Mouse (Mus musculus) midbrain, embryonic 11.5 days (tissue): Measurements from ENCODE around the gene Cubn. TPM values are rescaled to one million over a fixed set of nuclear protein-coding genes. Genes with fewer than 3 reads are reported as not detected.

Source experiments
- ATAC-seq: fragments of 200-750 bp; cut with Nextera tagmentation; 2 replicates; pipeline ENCODE4 v1.8.0; 2017; ENCODE audit warnings: moderate TSS enrichment, moderate library complexity; ENCODE audit not compliant: low FRiP score
- DNase-seq: peaks from one replicate; pipeline ENCODE4 v3.0.0; 2015; ENCODE audit warnings: low spot score; ENCODE audit errors: missing footprints
- H3K27ac ChIP-seq: fragments of 300-500 bp; sonication (generic); 2 replicates; pipeline ENCODE4 v1.5.1; 2014; ENCODE audit warnings: low read depth, low read length
- H3K27me3 ChIP-seq: fragments of 300-500 bp; sonication (generic); 2 replicates; pipeline ENCODE4 v1.6.1; 2014; ENCODE audit warnings: mild to moderate bottlenecking, low read length, moderate library complexity, mixed read lengths; ENCODE audit not compliant: control insufficient read depth, insufficient read depth
- H3K36me3 ChIP-seq: fragments of 300-500 bp; sonication (generic); 2 replicates; pipeline ENCODE4 v1.6.1; 2014; ENCODE audit warnings: mild to moderate bottlenecking, low read length, moderate library complexity, mixed read lengths; ENCODE audit not compliant: control insufficient read depth, insufficient read depth
- H3K4me1 ChIP-seq: fragments of 300-500 bp; sonication (generic); 2 replicates; pipeline ENCODE4 v1.6.1; 2014; ENCODE audit warnings: low read length; ENCODE audit not compliant: control insufficient read depth, insufficient read depth
- H3K4me2 ChIP-seq: fragments of 300-500 bp; sonication (generic); 2 replicates; pipeline ENCODE4 v1.6.1; 2014; ENCODE audit warnings: mild to moderate bottlenecking, moderate library complexity
- H3K4me3 ChIP-seq: fragments of 300-500 bp; sonication (generic); 2 replicates; pipeline ENCODE4 v1.5.1; 2014; ENCODE audit warnings: low read depth, low read length
- H3K9ac ChIP-seq: fragments of 300-500 bp; sonication (generic); 2 replicates; pipeline ENCODE4 v1.6.1; 2014; ENCODE audit warnings: low read length
- H3K9me3 ChIP-seq: fragments of 300-500 bp; sonication (generic); 2 replicates; pipeline ENCODE4 v1.6.1; 2016; ENCODE audit warnings: low read length; ENCODE audit not compliant: control insufficient read depth
- WGBS: fragments of 180-500 bp; shearing (Covaris S2); extraction: QIAGEN DNeasy Blood & Tissue Kit; methylation state at CpG from one replicate; pipeline ENCODE4 v1.1.7; 2014; 5-methylcytosine and 5-hydroxymethylcytosine counted together
- polyA plus RNA-seq: library from polyadenylated mRNA; unstranded; fragments of >200 nt; fragmentation: Nextera tagmentation; extraction: Ambion mirVana; gene quantifications from 2 replicates; pipeline ENCODE4 v1.2.1, GENCODE M21; 2014

The Cubn gene
- polyA plus RNA-seq, 1 experiment from 2014 or later, result 0.78 TPM

DNA sequence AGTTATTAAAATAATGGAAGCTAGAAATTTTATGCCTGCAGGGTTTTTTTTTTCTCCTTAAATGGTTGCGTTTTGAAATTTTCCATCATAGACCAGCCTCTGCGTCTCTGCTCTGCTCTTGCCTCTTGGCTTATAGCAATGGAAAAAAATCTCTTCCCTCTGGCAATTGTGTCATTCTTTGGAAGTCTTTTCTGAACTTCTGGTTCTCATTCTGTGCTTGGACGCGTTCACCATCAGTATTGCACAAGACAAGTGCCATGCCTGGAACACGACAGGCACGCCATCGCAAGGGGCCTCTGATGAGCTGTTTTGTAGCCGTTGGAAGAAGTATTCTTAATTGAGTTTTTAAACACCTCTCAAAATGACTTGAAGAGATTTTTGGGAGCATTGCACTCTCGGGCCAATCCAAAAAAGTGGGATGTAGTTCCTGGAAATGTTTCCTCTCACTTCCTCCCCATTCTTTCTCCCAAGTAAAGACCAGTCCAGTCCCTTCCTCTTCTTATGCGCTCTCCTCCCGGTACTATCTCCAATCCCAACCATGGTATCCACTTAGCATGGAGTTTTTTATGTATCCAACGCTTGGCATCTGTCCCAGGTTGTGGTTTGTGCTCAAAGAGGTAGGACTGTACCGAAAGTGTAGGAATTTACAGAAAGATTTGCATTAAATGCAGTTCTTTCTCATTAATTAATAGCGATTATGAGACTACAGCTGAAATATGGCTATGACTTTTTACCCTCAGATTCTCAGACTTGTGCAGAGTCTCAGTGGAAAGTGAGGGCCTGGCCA is 69.4 kb downstream of the Cubn start:
- H3K27me3 ChIP-seq, result no peaks in the 10 kb centered on the region
- no peaks in the 10 kb centered on the region for H3K9me3 ChIP-seq
- H3K4me3 ChIP-seq, result no peak overlapping the region
- WGBS, result 93% methylated on average over 14 of the region's 14 CpGs
- no peaks in the 10 kb centered on the region for H3K36me3 ChIP-seq
- H3K27ac ChIP-seq, result no peak overlapping the region
- no peak overlapping the region for H3K9ac ChIP-seq
- no peak overlapping the region for H3K4me2 ChIP-seq
- ATAC-seq, result no peak
- DNase-seq, result no peak
- no peaks in the 10 kb centered on the region for H3K4me1 ChIP-seq

DNA sequence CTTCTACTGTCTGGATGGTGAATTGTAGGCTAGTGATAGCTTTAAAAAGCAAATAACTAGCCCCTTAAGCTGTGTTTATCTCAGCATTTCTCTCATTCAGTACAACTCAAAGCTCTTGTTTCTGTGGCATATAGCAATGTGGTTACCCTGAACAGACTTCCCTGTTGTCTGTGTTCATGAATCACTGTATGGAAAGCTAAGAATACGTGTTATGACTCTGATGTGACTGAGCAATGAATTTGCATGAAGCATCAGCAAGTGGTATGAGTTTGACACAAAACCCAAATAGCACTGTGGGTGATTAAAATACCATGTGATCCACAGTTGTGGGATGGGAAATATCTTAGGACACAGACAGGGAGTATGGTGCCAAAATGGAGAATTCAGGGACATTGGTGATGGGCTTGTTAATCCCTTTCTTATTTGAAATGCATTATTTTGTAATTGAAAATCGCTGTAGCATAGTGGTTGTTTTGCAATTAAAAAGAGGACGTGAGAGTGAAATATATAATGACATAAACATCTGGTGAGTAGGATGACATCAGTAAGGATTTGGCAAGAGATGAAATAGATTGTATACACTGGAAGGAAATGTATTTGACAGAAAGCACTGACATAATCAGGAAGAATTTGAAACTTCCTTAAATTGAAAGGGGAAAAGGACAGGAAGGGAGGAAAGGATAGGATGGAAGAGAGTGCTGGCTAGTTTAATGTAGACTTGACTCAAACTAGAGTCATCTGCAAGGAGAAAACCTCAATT is 74.7 kb downstream of the Cubn start:
- no peak overlapping the region for H3K4me2 ChIP-seq
- H3K9ac ChIP-seq, result no peak overlapping the region
- WGBS, result 80% methylated on average over 3 of the region's 3 CpGs
- no peaks in the 10 kb centered on the region for H3K36me3 ChIP-seq
- 0 out of 2 replicates have a peak, but pooled peaks cover 5% of the 10 kb centered on the region for H3K4me1 ChIP-seq
- no peaks in the 10 kb centered on the region for H3K27me3 ChIP-seq
- H3K4me3 ChIP-seq, result no peak overlapping the region
- DNase-seq (no peak), ATAC-seq (no peak)
- no peaks in the 10 kb centered on the region for H3K9me3 ChIP-seq
- H3K27ac ChIP-seq, result no peak overlapping the region

DNA sequence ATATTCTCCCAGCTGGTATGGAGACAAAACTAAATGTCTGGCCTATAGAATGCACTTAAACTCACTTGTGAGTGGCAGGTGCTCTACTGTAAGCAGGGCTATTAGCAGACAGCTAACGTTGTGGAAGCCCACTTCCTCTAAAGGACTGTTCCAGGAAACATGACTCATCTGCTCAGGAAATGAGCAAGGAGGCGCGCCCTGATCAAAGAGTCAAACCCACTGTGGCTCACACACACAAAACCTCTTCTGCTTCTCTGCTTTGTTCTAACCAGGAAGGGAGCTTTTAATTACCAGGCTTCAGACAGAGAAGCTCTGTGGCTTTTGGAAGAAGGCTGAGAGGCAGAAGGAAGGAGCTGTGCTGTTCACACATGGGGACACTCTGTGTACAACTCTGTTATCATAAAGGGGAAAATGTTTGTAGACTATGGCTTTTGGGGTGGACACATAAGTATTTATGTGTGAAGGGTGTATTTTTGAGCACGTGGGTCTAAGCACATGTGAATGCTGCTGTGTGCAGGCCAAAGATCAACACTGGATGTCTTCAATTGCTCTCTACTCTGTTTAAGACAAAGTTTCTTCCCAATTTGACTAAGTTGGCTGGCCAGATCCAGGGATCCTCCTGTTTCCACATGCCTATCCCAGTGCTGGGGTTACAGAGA is 78.0 kb downstream of the Cubn start:
- H3K27ac ChIP-seq, result no peak overlapping the region

DNA sequence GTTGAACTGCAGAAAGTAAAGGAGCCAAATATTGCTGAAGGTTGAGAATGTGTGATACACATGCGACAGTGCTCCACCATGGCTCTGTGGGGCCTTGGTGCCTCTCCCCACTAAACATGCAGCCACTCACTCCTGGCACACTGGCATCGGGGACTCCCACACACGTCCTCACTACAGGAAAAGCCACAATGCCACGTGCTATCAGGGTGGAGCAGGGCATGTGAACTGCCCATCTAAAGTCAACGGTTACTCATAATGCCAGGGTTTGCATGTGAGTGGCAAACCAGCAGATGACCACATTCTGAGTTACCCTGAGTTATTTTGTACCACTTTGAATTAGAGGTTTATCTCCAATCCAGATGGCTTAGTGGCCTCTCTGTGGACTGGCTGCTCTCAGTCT is 81.0 kb downstream of the Cubn start:
- ATAC-seq (no peak), DNase-seq (no peak)
- Histone ChIP-seq H3K4me1 (peaks cover 16% of the 10 kb centered on the region), H3K36me3 (no peaks in the 10 kb centered on the region), H3K4me3 (no peak overlapping the region), H3K27ac (no peak overlapping the region), H3K9ac (no peak overlapping the region), H3K27me3 (no peaks in the 10 kb centered on the region), H3K4me2 (no peak overlapping the region), H3K9me3 (no peaks in the 10 kb centered on the region)
- WGBS, result 81% methylated on average over 5 of the region's 5 CpGs

More for the DNA sequence above, 78.0 kb downstream of the Cubn start:
- H3K9me3 ChIP-seq, result no peaks in the 10 kb centered on the region
- no peaks in the 10 kb centered on the region for H3K27me3 ChIP-seq
- no peaks in the 10 kb centered on the region for H3K36me3 ChIP-seq
- no peak overlapping the region for H3K4me3 ChIP-seq
- ATAC-seq, result 0 out of 2 replicates have a peak, but pooled peaks have one; percentile 6
- no peak overlapping the region for H3K9ac ChIP-seq
- 0 out of 2 replicates have a peak, but pooled peaks cover 5% of the 10 kb centered on the region for H3K4me1 ChIP-seq
- no peak for DNase-seq
- 69% methylated on average over 4 of the region's 4 CpGs for WGBS
- H3K4me2 ChIP-seq, result no peak overlapping the region

DNA sequence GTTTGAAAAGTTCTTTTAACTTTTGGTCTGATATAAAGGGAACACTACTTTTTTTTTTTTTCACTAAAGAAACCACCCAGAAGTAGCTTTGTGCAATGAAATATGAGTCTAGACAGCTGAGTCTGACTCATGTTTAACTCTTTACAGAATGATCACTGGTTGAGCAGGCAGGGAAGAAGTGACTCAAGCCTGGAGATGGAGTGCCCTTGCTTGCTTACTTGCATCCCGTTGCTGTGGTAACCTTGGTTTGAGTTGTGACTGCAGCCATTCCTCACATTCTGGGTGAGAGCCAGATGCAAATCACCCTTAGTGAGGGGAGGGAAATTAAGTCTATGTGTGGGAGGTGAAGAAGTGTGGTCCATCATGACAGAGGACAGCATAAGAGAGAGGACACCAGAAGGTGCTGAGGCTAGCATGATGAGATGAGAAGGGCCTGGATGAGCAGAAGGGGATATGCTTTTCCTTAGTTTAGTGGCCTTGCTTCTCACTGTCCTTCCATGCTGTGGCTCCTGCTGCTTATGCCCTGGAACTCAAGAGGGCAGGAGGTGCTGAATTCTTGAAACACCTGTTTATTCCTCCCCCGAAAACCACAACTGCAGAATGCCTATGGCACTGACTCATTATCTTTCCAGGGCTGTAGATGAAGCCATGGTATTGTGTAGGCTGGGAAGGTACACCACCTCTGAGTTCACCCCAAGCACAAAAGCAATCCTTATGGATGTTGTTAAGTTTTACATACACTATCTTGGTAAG is 81.7 kb downstream of the Cubn start:
- DNase-seq, result no peak
- Histone ChIP-seq H3K4me3 (no peak overlapping the region), H3K27ac (no peak overlapping the region), H3K27me3 (no peaks in the 10 kb centered on the region), H3K36me3 (no peaks in the 10 kb centered on the region), H3K9me3 (no peaks in the 10 kb centered on the region), H3K4me1 (peaks cover 14% of the 10 kb centered on the region), H3K4me2 (no peak overlapping the region), H3K9ac (no peak overlapping the region)
- 86% methylated on average over 2 of the region's 2 CpGs for WGBS
- ATAC-seq, result no peak

DNA sequence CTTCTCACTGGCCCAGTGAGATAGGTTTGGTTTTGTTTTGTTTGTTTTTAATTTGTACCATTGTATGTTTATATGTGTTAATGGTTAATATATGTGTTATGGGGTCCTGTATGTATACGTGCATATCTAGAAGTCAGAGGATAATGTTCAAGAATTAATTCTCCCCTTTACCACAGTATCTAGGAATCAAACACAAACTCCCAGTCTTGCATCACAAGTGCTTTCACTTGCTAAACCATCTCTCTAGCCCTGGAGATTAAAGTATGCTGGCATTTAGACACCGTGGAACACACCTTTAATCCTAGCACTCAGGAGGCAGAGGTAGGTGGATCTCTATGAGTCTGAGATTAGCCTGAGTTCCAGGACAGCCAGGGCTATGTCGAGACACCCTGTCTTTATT is 83.3 kb downstream of the Cubn start:
- DNase-seq (no peak), ATAC-seq (no peak)
- WGBS, result 69% methylated on average over 3 of the region's 3 CpGs
- no peak overlapping the region for H3K4me2 ChIP-seq
- H3K36me3 ChIP-seq, result no peaks in the 10 kb centered on the region
- H3K27ac ChIP-seq, result no peak overlapping the region
- no peak overlapping the region for H3K9ac ChIP-seq
- H3K27me3 ChIP-seq, result no peaks in the 10 kb centered on the region
- H3K4me1 ChIP-seq, result peaks cover 11% of the 10 kb centered on the region
- no peaks in the 10 kb centered on the region for H3K9me3 ChIP-seq
- no peak overlapping the region for H3K4me3 ChIP-seq

DNA sequence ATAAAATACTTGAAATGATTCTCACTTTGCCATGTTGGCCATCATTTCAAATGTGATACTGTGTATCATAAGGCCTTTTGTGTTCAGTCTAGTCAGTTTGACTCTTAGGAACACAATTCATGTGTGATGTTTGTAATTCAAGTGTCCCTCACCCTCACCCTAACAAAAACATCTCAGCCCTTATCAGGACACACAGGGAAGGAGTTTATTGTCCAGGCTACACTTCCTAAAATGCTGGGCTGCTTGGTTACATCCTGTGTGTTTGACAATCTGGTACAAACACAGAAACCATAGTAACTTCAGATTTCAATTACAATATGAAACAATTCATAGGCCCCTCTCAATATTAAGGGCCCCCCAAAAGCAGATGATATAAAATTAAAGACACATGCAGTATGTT is 83.9 kb downstream of the Cubn start:
- no peak for ATAC-seq
- Histone ChIP-seq H3K4me1 (peaks cover 11% of the 10 kb centered on the region), H3K36me3 (no peaks in the 10 kb centered on the region), H3K9me3 (no peaks in the 10 kb centered on the region), H3K4me3 (no peak overlapping the region), H3K9ac (no peak overlapping the region), H3K27me3 (no peaks in the 10 kb centered on the region), H3K4me2 (no peak overlapping the region), H3K27ac (no peak overlapping the region)
- DNase-seq, result no peak

DNA sequence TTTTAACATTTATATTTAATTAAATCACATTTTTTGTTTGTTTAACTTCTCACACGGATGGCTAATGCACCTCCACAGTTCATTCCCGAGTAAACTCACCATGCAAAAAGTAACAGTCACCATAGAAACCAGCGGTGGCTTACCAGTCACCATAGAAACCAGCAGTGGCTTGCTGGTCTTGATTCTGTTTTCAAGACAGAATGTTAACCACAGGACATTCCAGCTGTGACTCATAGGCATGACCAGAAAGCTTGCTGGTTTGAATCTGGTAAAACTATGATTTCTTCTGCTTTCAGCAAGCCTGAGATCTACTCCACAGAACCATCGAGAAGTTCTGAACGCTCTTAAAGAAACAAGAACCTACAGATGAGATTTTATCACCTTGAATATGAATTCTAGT is 84.3 kb downstream of the Cubn start:
- DNase-seq (peak; percentile 90), ATAC-seq (peak; percentile 88)
- H3K4me2 ChIP-seq, result no peak overlapping the region
- peaks cover 11% of the 10 kb centered on the region for H3K4me1 ChIP-seq
- no peaks in the 10 kb centered on the region for H3K9me3 ChIP-seq
- no peaks in the 10 kb centered on the region for H3K27me3 ChIP-seq
- no peak overlapping the region for H3K27ac ChIP-seq
- H3K4me3 ChIP-seq, result no peak overlapping the region
- no peak overlapping the region for H3K9ac ChIP-seq
- 26% methylated on average over 5 of the region's 5 CpGs for WGBS
- no peaks in the 10 kb centered on the region for H3K36me3 ChIP-seq
